Mouse (Mus musculus) spleen, adult 18-20 months (tissue): Measurements from ENCODE around the gene Rnf208.

Experiments
- DNase-seq, 2 experiments: peaks; one replicate each; pipeline ENCODE4 v3.0.0; 2022; ENCODE audit warnings: mixed read lengths in 2 of 2

The Rnf208 gene

DNA sequence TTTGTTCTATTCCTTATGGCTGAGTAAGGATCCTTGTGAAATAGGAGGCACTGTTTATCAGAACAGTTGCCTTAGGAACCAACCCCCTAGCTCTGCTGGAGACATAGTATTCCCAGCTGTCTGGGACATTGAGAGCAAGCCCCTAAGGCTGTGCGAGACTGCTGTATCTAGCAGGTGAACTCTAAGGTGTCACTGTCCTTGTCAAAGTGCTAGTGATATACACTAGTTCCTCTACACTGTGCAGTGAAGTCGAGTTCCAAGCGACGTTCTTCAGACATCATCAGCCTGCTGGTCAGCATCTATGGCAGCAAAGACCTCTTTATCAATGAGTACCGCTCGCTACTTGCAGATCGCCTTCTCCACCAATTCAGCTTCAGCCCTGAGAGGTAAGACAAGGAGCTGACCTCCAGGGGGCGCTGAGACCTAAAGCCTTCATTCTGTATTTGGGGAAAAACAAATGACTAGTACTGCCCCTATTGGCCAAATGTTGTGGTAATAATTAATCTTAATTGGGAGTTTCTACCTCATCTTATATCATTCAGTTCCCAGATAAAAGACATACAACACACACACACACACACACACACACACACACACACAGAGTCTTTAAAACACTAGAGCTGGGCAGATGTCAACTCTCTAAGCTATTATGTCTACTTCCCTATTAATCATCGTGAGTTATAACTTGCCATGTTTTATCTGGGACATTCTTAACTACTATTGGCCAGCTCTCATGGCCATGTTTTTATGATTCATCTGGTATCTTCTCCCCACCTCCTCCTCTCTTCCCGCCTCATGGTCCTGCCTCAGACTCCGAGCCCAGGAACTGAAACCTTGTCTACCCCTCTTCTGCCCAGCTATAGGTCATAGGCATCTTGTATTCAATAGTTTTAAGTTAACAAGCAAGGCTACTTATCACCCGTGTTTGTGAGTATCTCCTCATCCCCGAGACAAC, 37.1 kb downstream of the Rnf208 start:
- DNase-seq, result peak; percentile 59 to 81

- DNase-seq, result no peak
These were observed 43.5 kb downstream of the Rnf208 start for GRCm38 (mm10) chr2:25285551-25285950.

DNA sequence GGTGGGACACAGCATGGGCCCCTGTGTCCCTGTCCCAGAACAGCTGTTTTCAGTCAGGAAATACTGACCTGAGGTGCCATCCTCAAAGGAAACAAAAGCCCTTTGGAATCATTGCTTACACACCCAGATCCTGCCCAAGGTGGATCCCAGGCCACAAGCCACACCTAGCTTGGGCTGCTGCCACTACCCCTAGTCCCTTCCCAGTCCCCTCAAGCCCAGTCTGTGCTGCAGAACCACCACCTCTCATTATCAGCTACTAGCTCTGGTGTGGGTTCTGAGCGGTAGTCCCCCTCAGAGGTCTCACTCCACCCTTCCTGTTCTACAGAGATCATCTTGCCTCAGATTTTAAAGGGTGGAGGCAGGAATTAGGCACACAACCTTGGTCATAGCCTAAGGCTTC, 44.3 kb downstream of the Rnf208 start:
- DNase-seq, result no peak

GRCm38 (mm10) chr2:25286837-25287636, 45.0 kb downstream of the Rnf208 start:
- no peak for DNase-seq

GRCm38 (mm10) chr2:25287927-25288649, 46.0 kb downstream of the Rnf208 start, which contains the start of gene Tmem210:
TSS of gene Tmem210 (plus strand) at chr2:25288145.
- no peak for DNase-seq

- DNase-seq, result no peak
These were observed 46.8 kb downstream of the Rnf208 start for GRCm38 (mm10) chr2:25288734-25289345.

GRCm38 (mm10) chr2:25289651-25290050, 47.6 kb downstream of the Rnf208 start, which contains the start of gene Lrrc26:
TSS of gene Lrrc26 (plus strand) at chr2:25289915.
- no peak for DNase-seq

DNA sequence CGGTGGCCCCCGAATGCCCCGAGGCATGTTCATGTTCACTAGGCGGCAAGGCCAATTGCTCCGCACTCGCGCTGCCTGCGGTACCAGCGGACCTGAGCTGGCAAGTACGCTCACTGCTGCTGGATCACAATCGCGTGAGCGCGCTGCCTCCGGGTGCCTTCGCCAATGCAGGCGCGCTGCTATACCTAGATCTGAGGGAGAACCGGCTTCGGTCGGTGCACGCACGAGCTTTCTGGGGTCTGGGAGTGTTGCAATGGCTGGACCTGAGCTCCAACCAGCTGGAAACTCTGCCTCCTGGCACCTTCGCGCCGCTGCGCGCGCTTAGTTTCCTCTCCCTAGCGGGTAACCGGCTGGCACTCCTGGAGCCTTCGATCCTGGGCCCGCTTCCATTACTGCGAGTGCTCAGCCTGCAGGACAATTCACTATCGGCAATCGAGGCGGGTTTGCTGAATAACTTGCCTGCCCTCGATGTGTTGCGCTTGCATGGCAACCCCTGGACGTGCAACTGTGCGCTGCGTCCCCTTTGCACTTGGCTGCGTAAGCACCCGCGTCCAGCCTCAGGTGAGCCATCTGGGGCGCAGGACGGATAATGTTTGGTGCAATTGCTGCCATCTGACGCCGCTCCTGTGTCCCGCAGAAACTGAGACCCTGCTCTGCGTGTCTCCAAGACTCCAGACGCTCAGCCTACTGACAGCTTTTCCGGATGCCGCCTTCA, 48.2 kb downstream of the Rnf208 start:
- DNase-seq, result no peak

DNA sequence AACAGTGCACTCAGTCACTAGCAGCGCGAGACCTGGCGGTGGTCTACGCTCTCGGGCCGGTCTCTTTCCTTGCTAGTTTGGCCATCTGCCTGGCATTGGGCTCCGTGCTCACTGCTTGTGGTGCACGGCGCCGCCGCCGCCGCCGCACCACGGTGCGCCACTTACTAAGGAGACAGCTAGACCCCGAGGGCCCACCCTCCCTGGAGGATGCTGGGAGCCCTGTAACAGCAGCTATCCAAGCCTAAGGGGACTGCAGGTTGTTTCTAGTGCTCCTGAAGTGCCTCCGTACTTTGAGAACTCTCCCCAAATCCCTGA, 48.7 kb downstream of the Rnf208 start:
- DNase-seq, result no peak

DNA sequence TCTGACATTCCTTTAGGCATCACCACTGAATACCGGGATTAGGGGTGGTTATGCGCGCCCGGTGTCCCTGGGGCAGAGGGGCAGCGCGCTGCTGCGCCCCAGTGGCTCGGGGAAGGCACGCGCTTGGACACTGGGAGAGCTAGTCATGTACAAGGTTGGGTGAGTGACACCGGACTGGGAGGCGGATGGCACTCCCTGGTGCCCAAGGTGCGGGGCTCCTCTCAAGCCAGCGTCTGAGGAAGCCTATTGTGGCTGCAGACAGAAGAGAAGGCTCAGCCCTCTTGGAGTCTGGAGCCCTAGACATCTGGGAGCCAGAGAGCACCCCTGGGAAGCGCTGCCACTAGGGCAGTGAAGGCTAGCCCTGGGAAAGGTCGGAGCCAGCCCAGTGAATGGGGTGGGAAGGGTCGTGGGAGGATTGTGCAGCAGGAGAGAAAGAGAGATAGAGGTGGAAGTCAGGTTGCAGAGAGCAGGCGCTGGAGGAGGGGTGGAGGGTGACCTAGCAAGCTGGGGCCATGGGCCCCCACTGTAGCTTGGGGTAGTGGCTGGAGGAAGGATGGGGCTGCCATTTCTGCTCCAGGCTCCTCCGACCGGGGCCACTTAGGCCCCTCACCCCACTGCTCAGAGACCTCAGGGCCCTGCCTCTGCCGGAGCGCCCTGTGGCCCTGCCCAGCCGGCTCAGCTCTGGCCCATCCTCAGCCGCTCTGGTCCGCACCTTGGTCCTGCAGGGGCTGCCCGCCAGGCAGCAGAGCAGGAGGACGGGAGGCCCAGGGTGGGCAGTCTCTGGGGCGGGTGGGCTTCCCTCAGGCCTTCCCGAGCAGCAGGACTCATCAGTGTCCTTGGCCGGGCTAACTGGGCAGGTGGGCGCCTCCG, 49.4 kb downstream of the Rnf208 start:
- DNase-seq, result no peak

DNA sequence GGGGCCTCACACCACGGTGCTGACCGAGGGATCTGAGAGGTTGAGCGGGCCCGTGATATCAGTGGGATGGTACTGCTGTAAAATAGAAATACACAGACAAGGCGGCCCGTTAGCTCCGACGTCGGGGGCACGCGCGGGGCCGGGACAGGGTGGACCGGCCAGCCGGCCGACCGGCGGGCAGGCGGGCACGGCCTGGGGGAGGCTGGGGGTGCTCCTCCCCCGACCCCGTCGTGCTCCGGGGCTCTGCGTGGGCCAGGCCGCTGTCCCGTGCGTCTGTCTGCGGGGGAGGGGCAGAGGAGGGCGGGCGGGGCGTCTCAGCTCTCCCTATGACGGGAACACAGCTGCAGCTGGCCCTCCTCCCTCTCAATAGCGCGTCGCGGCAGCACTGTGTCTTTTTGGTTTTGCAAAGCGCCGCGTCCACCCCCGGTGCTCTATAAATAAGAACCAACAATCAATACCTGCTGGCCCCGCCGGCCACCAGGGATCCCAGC, 50.0 kb downstream of the Rnf208 start:
- DNase-seq, result no peak

DNA sequence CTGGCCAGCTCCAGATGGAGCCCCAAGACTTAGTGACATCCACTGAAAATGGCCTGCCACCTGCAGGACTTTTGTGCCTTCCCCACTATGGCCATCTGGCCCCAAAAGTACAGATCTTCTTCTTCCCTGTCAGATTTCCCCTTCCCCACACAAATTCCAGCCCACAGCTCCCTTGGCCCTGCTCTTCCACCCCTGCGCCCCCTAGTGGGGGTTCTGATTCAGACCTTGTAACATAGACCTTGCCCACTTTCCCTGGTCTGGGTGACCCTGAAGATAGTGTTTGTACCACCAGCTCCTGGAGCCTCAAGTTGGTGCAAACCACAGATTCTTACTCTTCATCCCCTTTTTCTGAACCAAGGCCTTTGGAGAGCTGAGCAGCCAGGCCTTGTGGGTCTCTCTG, 50.8 kb downstream of the Rnf208 start:
- peak; percentile 22 to 82 for DNase-seq

DNA sequence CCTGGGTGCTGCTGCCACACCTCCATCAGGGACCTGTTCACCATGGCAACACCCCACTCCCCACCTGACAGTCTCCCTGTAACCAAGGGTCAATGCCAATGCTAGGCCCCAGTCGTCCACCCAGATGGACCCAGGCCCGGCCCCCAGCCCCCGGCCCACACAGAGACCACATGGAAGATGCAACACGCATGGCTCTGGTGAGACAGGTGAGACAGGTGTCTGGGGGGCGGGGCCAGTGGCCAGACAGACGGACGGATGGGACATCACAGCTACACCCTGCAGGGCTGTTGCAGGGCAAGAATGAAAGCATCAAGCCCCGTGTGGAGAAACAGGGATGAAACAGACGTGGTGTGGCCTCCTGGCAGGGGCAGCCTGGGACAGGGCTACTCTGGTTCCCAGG, 51.7 kb downstream of the Rnf208 start:
- no peak for DNase-seq
